Mouse (Mus musculus) liver, postnatal 0 days (tissue): ENCODE data around the gene Gm10563.

Experiments used
- CTCF ChIP-seq: sonication (generic); IDR thresholded peaks from 2 replicates; pipeline ENCODE4 v1.5.1; 2016; ENCODE audit warnings: antibody characterized with exemption, low read depth
- EP300 ChIP-seq: IDR thresholded peaks from 2 replicates; pipeline ENCODE4 v1.6.1; 2016; ENCODE audit warnings: antibody characterized with exemption, low read depth, mild to moderate bottlenecking

GRCm38 (mm10) chr4:155575521-155575920 is 69.7 kb downstream of the Gm10563 start:
- no peak for TF ChIP-seq EP300
- no peak for TF ChIP-seq CTCF
